Mouse (Mus musculus) CD4-positive, CD25-positive, alpha-beta regulatory T cell, adult 2 months (primary cell): ENCODE results near the gene Lgi1.

ENCODE experiments used
- DNase-seq: peaks from one replicate; pipeline ENCODE4 v3.0.0-alpha.2; 2012; ENCODE audit warnings: low read depth, low spot score

The Lgi1 gene

DNA sequence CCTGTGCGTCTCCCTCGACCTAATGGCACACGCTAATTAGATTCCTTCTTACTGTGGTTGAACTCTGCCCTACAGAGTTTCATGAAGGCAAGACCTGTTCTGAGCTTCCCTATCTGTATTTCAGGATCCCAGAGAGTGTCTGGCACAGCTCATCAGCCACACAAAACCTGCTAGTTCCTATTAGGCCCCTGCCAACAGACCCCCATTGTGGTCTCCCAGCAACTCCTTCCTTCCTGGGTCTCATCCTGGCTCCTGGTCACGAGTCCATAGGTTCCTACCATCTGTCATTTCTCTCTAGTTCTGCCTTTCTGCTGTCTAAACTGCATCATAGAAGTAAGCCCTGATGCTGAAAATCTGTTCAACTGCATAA lies 60.7 kb downstream of the Lgi1 start:
- no peak for DNase-seq

DNA sequence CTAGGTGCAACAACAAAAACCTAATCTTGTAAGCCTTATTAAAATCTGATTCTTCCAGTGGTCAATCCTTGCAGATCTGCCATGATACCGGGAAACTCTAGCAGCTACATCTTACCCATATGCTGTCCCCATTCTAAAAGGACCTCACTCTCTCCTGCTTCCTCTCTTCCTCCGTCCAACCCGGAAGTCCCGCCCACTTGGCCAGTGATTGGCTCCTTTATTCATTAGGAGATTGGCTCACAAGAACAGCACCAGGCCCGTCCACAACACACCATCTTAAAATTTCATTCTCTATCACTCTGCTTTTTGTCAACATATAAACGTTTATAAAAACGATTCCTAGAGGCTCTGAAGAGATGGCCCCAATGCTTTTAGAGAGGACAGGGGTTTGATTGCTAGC lies 61.5 kb downstream of the Lgi1 start:
- DNase-seq: no peak

DNA sequence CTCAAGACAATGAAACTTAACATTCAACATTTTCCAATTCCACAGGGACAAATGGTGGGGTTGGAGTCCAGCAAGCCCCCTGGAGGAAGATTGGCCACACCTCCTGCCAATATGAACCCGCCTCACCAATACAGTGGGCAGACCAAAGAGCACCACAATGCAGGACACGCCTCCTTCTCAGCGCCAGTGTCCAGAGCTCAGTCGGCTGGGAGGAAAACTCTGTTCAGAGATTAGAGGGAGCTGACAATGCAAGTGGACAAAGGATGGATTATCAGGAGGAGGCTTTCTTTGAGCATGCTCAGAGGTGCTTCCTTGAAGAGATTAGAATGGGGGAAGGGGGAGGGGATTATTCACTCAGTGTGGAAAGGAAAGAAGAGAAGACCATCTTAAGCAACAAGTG lies 62.7 kb downstream of the Lgi1 start:
- DNase-seq: no peak

DNA sequence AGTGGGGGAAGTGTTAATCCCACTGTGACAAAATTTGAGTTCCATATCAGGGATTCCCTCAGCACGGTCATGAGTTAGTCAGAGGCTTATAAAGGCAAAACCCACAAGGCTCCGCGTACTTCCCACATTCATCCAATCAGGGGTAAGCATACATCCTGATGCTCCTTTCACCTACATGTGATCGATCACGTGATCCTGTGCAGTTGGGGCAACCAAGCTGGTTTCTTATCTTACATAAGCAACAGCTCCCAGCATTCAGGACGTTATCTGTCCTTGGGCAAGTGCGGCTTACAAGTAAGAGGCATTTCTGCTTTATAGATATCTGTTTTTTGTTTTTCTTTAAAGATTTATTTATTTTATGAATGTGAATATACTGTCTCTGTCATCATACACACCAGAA lies 63.7 kb downstream of the Lgi1 start:
- no peak for DNase-seq

DNA sequence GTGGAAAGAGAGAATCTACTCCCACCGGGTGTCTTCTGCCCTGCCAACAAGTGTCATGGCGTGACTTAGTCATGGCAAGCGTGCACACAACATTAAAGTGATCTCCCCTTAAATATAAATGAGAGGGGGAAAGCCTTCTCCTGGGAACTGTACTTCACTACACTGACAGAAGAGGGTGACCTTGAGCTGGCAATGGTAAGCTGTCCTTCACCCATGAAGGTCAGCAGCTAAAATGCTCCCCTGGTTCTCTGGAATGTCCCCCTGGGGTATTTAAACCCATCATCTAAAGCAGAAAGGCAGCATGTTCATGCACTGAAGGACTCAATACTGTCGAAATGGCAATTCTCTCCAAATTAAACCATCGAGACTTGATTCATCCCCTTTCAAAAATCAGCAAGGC lies 64.9 kb downstream of the Lgi1 start:
- DNase-seq: peak; percentile 30

DNA sequence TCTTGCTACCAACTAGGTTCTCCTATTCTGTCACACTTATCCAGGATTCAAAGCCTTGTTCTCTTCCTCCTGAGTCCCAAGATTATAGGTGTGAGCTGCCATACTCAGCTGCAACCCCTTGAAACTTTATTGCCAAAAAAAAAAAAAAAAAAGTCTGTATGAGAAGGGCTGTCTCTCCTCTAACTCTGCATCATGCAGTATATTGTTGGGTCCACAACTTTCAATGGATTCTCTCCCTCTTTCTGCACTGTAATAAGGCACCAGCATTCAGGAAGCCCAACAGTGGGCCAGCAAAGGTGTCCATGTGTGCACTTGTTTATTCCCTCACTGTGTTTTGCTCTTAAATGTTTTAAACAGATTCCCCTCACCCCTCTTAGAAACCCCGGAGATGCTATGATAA lies 66.7 kb downstream of the Lgi1 start:
- no peak for DNase-seq

DNA sequence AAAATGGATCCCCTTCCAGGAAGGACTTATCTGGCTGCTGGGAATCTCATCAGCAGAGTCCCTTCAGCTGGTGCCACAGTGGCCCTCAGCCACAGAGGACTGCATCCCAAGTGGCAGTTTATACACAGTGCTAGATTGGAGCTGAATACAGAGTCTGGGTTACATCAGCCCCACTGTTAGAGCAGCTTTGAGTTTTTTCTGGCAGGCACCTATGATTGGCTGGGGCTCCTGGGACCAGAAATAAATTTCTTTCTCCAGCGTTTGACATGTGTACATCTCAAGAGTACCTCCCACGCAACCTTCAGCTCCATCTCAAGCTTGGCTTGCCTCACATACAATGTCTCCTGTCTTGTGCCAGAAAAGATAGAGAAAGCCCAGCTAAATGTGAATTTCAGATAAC lies 67.9 kb downstream of the Lgi1 start:
- no peak for DNase-seq

DNA sequence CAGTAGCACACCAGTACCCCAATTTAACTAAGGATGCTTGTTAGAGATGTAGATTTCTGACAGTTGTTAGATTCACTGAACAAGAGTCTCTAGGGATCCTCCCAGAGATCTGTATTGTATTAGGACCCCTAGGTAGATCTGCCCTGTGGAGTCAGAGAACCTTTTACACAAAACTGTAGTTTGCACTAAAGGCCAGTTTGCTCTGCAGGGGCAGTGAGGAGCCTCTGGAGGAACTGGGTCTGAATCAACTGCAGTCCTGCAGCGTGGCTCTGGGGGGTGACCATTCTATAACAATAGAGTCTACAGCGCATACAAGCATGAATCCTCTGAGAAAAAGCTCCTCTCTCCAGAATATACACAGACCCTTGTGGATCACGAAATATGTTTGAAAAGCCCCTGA lies 68.5 kb downstream of the Lgi1 start:
- DNase-seq: no peak

DNA sequence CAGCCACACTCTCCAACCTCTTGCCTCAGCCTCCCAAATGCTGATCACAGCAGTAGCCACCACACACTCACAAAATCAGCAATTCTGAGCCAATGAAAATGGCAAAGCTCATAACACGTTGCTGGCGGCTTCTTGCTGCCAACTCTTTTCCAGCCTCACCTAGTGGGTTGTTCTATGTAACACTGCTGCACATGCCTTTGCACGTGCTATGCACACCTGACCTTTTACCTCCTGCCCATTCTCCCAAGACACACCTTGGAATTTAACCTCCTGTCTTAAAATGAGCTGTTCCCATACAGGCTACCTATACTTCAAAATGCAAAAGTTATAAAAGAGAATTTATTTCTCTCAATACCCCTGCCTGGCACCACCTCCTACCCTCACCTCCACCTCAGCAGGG lies 72.2 kb downstream of the Lgi1 start:
- DNase-seq: no peak

DNA sequence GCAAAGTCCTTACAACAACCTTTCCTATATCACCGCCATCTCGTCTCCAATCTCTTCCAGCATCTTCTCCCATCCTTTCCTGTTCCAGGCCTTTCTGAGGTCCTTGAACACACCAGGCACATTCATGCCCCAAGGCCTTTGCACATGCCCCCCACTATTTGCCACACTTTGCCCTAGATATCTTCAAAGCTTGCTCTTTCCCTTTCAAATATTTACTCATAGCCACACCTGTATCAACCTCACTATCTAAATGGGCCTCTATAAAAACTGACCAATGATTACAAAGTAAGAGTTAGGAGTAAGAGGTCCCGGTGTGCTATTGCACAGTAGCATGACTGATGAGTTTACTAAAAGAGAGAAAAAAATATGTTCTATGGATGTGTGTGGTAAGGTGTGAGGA lies 73.0 kb downstream of the Lgi1 start:
- DNase-seq: no peak

DNA sequence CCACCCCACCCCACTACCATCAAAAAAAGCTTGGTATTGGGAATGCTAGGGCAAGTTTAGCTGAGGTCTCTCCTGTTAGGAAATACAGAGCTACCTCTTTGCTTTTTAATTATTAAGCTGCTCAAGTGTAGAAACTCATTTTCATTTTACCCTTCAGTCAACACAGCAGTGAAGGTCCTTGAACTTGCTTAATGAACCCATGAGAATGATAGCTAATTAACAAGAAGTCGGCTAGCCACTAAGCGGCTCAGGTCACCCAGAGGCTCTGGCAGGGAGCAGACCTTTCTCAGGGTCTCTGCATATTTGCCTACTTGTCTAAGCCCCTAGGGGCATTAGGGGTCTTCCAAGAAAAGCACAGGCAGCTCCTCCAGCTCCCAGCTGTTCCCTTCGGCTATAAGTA lies 75.4 kb downstream of the Lgi1 start:
- no peak for DNase-seq

DNA sequence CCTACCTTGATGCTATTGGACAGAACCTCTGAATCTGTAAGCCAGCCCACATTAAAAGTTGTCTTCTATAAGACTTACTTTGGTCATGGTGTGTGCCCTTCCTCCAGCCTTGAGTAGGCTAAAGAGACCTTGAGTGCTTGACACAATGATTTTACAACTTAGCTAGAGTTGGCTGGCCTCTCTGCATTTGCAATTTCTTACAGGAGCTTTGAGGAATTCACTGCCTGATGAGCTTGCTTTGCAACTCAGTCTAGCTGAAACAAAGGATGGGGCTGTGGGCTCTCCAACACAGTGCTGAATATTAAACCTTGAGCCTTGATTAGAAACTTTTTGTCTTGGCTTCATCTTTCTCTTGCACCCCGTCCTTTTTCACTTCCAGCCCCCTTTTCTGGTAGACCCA lies 78.9 kb downstream of the Lgi1 start:
- no peak for DNase-seq

DNA sequence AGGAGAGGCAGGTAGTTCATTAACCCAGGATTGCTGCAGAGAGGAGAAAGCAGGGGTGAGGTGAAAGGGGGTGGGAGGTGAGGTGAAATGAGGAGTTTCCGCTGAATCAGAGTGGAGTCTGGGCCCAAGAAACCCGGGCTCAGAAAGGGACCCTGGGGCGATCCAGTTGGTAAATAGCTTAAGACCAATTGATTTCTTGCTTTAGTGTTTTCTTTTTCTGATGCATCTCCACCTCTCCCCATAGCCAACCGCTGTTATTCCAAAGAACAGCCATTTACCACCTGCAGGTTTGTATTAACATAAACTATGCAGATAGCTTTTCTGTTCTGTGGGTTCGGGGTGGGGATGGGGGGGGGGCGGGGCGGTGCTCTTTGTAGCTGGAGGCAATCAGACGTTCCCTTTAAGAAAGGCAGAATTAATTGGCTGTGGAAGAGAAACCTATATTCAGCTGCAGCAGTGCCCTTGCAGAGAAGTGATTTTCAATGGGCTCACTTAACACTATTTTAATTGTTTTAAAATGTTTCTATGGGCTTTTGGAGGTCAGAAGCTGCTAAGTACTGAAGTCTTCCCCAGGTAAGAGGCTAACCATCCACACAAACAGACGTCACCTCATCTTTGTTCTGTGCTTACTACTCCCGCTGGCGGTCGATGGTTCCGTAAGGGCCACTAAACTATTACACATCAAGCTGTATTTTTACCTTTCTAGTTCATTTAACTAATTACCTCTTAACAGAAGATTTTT lies 84.1 kb downstream of the Lgi1 start:
- no peak for DNase-seq

DNA sequence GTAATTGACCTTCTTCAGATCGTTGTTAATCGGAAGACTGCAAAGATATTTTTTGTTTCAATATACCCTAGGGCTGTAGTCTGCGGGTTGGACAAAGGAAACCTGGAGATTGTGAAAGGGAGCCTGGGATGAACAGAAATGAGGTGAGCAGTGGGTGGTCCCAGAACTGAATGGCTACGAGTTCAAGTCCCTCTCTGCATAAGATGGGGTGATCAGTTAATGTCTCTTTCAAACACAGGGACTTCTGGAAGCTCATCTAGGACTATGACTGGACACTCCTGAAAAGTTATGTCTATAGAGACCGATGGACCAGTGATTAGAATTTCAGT lies 84.6 kb downstream of the Lgi1 start:
- DNase-seq: no peak

DNA sequence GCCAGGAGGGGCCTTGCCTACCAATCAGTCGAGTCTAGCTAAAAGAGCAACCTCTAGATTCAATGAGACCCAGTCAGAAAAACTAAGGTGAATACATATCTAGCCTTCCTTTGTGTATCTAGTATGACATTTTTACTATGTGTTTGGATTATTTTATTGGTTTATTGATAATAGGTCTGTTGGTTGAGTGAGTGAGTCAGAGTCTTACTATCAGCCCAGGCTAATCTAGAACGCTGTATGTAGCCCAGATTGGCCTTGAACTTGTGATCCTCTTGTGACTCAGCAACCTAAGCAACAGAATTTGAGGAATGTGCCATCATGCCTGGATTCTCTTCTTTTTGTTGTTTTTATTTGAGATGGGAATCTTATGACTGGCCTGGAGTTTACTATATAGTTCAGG lies 86.9 kb downstream of the Lgi1 start:
- no peak for DNase-seq

DNA sequence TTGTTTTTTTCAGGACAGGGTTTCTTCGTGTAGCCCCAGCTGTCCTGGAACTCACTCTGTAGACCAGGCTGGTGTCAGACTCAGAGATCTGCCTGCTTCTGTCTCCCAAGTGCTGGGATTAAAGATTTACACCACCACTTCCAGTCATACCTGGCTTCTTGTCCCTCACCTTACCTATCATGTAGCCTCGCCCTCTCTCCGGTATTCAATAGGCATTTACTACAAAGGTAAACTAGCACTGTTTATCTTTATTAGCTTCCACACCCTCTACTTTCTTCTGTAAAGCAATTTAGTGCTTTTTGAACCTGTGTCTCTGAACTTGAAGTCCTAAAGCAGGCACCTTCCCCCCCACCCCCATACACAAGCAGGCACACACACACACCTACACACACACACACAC lies 87.4 kb downstream of the Lgi1 start:
- no peak for DNase-seq

DNA sequence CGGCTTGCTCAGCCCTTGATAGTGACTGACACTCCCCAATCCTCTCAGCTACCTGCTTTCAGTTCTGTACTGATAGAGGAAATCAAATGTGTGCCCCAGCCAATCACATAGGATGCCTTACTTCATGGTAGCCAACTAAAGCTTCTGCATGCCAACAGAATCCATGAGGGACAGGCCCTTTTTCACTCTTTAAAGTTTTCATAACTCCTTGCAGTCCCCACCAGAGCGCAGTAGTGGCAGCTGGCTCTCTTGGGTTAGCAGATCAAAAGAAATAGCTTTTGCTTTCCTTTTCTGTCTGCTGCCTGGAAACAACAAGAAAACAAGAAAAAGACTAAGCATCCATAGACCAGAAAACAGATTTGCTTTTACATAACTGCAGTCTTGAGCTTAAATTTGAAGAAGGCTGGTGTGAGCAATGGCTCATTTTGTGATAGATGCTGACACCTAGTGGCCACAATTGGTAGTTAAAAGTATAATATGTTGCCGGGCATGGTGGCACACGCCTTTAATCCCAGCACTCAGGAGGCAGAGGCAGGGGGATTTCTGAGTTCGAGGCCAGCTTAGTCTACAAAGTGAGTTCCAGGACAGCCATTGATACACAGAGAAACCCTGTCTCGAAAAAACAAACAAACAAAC lies 88.3 kb downstream of the Lgi1 start:
- DNase-seq: peak; percentile 82

DNA sequence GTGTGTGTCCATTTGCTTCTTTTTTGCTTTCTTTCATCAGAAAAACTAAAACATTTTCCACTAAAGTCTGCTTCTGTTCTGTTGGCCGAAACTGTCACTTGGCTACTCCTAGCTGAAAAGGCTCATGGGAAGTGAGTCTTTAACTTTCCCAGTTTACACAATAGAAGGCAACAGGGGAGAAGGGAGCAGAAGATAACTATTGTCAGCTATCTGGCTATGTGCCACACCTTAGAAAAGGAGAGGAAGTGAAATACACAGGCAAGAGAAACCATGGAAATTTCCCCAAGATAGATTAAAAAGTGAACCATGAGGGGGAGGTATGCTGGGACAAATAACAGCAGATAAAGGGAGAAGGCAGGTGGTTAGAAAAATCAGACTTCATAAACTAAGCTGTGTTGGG lies 89.9 kb downstream of the Lgi1 start:
- DNase-seq: no peak

DNA sequence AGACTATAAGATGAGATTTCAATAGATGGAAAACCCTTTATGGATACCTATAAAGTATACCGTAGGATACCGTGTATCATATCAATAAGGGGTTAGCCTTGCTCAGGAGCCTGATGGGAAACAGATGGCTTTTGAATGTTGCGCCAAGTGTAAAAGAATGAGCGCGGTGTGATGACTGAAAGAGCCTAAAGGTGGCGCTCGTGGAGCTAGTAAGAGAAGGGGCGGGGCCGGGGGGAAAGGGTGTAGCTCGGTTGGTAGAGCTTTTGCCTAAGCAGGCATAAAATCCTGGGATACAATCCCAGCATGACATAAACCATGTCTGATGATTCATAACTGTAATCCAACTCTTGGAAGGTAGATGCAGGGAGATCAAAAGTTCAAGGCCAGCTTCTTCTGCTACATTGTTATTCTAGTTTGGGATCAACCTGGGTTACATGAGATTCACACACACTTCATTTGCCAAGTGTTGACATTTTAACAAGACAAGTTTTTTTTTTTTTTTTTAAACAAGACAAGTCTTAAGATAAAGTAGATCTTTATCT lies 90.6 kb downstream of the Lgi1 start:
- peak; percentile 51 for DNase-seq

DNA sequence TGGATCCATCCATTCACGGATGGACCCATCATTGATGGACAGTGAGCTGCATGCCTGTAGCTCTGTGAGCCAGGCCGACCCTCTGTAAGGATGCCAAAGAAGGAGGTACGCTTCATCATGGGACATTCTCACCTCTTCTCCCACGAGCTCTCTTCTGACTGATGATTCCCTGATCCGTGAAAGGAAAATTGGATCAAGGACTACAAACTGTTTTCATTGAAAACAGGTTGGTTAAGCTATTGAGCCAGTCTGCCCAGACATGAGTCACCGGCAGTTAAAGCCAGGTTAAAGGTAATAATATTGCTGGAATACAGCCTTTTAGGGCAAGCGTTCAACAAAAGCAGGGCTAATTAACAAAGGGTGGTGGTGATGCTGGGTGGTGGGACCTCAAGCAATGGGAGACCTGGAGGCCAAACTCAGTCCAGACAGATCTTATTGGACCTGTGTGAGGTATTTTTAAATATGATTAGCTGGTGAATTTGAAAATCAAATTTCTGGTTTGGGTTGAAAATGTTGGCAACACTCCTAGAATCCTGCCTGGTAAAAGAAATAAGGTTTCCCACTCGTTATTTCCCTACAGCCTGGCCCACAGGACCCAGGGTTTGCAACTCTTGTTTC lies 92.0 kb downstream of the Lgi1 start:
- DNase-seq: no peak

DNA sequence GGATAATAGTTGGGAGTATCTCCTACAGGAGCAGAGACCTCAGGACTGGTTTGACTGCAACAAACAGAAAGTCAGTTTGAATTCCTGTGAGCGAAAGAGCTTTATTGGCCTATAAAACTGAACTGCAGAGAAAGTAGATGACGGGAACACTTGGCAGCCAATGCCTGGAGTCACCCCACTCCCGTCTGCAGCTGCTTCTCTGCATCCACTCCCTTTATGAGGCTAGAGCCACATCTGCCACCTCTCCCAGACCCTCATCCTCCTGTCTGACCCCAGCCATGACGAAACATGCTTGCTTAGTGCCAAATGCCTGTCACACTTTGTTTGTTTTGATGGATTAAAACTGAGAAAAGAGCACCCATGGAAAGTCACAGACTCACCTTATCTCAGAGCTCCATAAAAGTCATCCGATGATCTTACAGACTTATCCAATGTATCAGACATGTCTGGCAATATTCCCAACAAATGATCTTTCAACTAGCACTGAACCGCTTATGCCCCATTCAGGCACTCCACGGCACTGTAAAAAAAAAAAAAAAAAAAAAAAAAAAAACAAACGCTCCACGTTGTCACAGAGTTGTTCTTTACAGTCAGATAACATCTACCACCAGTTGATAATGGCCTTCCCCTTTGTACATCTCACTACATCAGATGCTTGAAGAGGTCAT lies 93.8 kb downstream of the Lgi1 start:
- no peak for DNase-seq

DNA sequence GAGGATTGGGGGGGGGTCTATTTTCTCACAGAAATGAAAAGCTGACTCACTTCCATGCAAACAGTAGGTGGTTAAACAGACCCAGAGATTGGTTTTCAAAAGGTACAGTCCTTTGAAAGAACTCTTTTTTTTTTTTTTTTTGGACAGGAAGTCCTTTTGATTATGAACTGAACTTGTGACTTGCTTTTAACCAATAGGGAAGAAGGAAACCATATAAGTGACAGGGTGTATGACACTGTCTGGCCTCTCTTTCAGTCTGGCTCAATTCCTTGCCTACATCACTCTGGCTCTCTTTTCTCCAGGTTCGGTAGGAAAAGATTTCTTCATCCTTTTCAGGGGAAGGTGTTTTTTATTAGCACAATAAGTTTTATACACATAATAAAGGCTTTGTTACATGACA lies 95.0 kb downstream of the Lgi1 start:
- peak; percentile 5 for DNase-seq
